Mouse (Mus musculus) intestine, embryonic 14.5 days (tissue): Measurements from ENCODE around the gene Ttk. TPM values are rescaled to one million over a fixed set of nuclear protein-coding genes. Genes with fewer than 3 reads are reported as not detected.

Experiments
- ATAC-seq: fragments of 200-750 bp; cut with Nextera tagmentation; replicated peaks from 2 replicates; pipeline ENCODE4 v1.8.0; 2017; ENCODE audit warnings: low read depth, moderate number of reproducible peaks, moderate TSS enrichment, moderate library complexity; ENCODE audit not compliant: low FRiP score, low TSS enrichment
- DNase-seq: peaks from one replicate; pipeline ENCODE4 v3.0.0-alpha.2; 2018; ENCODE audit warnings: low spot score
- H3K27ac ChIP-seq: fragments of 300-500 bp; sonication (generic); 2 replicates; pipeline ENCODE4 v1.5.1; 2014; ENCODE audit warnings: low read depth, mild to moderate bottlenecking, control low read depth
- H3K27me3 ChIP-seq: fragments of 300-500 bp; sonication (generic); replicated peaks from 2 replicates; pipeline ENCODE4 v1.6.1; 2014; ENCODE audit warnings: low read length, control low read depth; ENCODE audit not compliant: control insufficient read depth, insufficient read depth
- H3K36me3 ChIP-seq: fragments of 300-500 bp; sonication (generic); 2 replicates; pipeline ENCODE4 v1.6.1; 2014; ENCODE audit warnings: low read length, control low read depth; ENCODE audit not compliant: control insufficient read depth, insufficient read depth
- H3K4me1 ChIP-seq: fragments of 300-500 bp; sonication (generic); replicated peaks from 2 replicates; pipeline ENCODE4 v1.6.1; 2014; ENCODE audit warnings: low read length, control low read depth, mixed read lengths; ENCODE audit not compliant: control insufficient read depth, insufficient read depth
- H3K4me2 ChIP-seq: fragments of 300-500 bp; sonication (generic); 2 replicates; pipeline ENCODE4 v1.6.1; 2014; ENCODE audit warnings: low read length
- H3K4me3 ChIP-seq: fragments of 300-500 bp; sonication (generic); 2 replicates; pipeline ENCODE4 v1.5.1; 2014; ENCODE audit warnings: low read depth, low read length, control low read depth, mixed read lengths
- H3K9ac ChIP-seq: fragments of 300-500 bp; sonication (generic); 2 replicates; pipeline ENCODE4 v1.6.1; 2014; ENCODE audit warnings: mild to moderate bottlenecking, low read length
- H3K9me3 ChIP-seq: fragments of 300-500 bp; sonication (generic); 2 replicates; pipeline ENCODE4 v1.6.1; 2016; ENCODE audit warnings: low read length, control low read depth; ENCODE audit not compliant: control insufficient read depth
- WGBS: fragments of 180-500 bp; shearing (Covaris S2); extraction: QIAGEN DNeasy Blood & Tissue Kit; methylation state at CpG from one replicate; pipeline ENCODE4 v1.1.7; 2014; 5-methylcytosine and 5-hydroxymethylcytosine counted together
- polyA plus RNA-seq: library from polyadenylated mRNA; unstranded; fragments of >200 nt; fragmentation: Nextera tagmentation; extraction: Ambion mirVana; gene quantifications from 2 replicates; pipeline ENCODE4 v1.2.1, GENCODE M21; 2014

The Ttk gene
- polyA plus RNA-seq, 1 experiment from 2014 or later, result 27.3 TPM

- no peak overlapping the region for H3K4me2 ChIP-seq
- WGBS, result 82% methylated on average over 2 of the region's 2 CpGs
- H3K4me1 ChIP-seq, result no peaks in the 10 kb centered on the region
- no peak overlapping the region for H3K27ac ChIP-seq
- H3K9ac ChIP-seq, result no peak overlapping the region
- H3K9me3 ChIP-seq, result no peaks in the 10 kb centered on the region
- no peak overlapping the region for H3K4me3 ChIP-seq
- DNase-seq (no peak), ATAC-seq (no peak)
- H3K27me3 ChIP-seq, result no peaks in the 10 kb centered on the region
- no peaks in the 10 kb centered on the region for H3K36me3 ChIP-seq
Measured at GRCm38 (mm10) chr9:83910926-83911325, 76.4 kb downstream of the Ttk start.

Other genes with a start within 250 kb of the Ttk start
- 9.3 and 11.2 TPM in 2 replicates for gene Elovl4, start 28.4 kb upstream of the Ttk start, polyA plus RNA-seq
- 35.8 and 40.7 TPM in 2 replicates for gene Bckdhb, start 90.5 kb downstream of the Ttk start, polyA plus RNA-seq